Mouse (Mus musculus) neural tube, postnatal 0 days (tissue): ENCODE results near the gene Spdye4b. TPM values are rescaled to one million over a fixed set of nuclear protein-coding genes. Genes with fewer than 3 reads are reported as not detected.

Source experiments
- microRNA-seq: library from miRNA; unstranded; fragments of <30 nt; microRNA quantifications from one replicate; pipeline ENCODE4, GENCODE M21; 2016
- polyA plus RNA-seq: library from polyadenylated mRNA; unstranded; fragments of >200 nt; fragmentation: Nextera tagmentation; extraction: Ambion mirVana; gene quantifications from 2 replicates; pipeline ENCODE4 v1.2.1, GENCODE M21; 2015

The Spdye4b gene
- not detected in 2 replicates for polyA plus RNA-seq

DNA sequence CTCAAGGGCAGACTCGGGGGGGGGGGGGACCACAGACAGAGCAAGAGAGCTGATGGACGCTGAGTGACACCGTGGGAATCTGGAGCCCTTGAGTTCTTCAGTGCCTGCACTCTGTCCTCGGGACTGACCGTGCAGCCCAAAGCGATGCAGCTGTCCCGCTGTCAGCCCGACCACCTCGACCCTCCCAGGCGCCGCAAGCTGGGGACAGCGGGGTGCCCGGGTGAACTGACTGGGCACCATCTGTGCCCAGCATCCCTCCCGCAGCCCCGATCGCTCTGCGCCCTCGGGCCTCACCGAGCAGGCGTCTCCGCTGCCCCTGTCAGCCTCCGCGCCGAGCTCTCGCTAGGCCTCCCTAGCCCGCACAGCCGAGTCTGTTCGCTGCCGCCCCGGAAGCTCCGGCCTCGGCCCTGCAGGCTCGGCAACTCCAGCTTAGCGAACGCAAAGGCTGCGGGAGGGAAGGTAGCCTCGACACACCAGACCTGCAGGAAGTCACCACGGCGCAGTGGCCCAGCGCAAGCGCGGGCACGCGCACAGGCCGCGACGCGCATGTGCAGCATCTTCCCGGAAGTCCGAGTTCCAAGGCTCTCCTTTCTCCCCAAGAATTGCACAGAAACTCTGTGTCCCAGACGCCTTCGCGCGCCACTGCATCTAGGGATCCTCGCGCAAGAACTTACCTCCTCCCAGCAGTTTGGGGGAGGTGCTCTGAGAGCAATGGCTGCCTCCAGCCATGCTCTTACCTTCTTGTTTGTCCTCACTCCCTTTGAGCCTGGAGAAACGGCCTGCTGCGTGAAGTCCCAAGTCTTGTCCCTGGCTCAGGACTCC, at the start of gene Spdye4b, which contains the start of gene Rbak:
Gene Spdye4b (plus strand): TSS at position 763 of the 822 bp plus-strand sequence.
Gene Rbak (minus strand): TSS at position 521 of the 822 bp plus-strand sequence.

DNA sequence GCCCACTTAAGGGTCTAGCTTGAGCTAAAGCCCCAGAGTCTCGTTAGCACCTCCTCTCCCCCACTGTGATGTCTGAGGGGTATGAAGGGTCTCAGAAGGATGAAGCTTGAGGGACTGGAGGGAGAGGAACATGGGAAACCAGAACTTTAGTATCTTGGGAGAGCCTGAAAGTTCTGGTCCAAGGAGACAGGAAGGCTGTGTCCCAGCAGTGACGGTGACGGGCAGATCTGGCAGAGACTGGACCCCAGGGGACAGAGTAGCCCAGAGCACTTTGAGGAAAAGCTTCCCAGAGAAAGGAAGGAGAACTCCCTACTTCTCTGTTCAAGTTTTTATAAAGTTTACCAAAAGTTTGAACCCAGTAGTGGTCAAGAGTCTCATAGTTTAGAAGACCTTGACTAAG, 33.3 kb upstream of the Spdye4b start, which contains the start of gene Olfr718-ps1:
Gene Olfr718-ps1 (minus strand): TSS at position 101 of the 400 bp plus-strand sequence.

DNA sequence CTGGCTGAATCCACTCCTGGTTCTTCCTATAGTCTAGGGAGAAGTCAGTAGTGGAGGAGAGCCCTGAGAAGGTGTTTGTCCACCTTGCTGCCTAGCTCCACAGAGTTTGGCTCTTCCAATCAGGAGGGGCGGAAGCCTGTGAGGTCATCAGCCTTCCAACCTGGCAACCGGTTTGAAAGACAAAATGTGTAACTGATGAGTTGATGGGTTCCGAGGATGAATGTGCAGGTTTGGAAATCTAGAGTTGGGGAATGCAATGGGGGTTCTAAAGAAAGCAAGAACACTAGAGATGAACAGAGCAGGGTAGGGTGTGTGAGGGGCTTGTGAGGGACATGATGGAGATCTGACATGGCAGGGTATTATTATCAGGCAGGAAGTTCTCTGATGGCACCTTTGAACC, 46.0 kb downstream of the Spdye4b start, which contains the start of gene Spdye4a:
Gene Spdye4a (minus strand): TSS at position 101 of the 400 bp plus-strand sequence.

DNA sequence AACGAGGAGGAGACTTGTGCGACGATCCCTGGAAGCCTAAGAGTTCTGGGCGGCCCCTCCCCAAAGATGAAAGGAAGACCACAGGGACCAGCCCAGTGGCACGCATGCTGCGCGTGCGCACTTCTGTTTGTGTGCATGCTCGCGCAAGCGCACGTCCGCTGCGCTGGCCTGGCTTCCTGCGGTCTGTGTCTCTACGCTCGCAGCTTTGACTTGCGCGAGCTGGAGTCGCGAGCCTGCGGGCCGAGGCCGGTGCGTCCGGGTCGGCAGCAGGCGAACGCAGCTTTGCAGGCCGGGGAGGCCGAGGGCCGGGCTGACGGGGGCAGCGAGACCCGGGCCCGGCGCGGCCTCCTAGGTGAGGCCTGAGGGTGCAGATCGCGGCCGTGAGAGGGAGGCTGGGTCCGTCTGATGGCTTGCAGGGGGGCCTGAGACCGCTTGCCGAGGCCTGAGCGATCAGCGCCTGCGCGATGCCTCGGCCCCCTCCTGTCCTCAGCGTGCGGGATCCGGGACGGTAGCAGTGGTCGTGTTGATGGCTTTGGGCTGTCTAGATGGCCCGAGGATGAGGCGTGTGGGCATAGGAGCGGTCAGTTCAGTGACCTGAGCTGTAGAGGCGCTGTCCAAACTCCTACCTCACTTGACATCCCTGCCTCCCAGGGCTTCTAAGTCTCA, 54.3 kb downstream of the Spdye4b start, which contains the start of gene Zfp12:
Gene Zfp12 (plus strand): TSS at position 136 of the 666 bp plus-strand sequence.

Small RNA genes within 50 kb of the gene (microRNA-seq; reads per million reads assigned to microRNA genes)
- gene Gm44405: not detected

Other genes with a start within 250 kb of the Spdye4b start
- 358 and 406 TPM in 2 replicates for gene Fscn1, start 220.7 kb upstream of the Spdye4b start, polyA plus RNA-seq
- gene Rnf216, start 68.0 kb upstream of the Spdye4b start, polyA plus RNA-seq: 23.8 and 24.7 TPM in 2 replicates
- gene Olfr718-ps1, start 33.4 kb upstream of the Spdye4b start, polyA plus RNA-seq: not detected in 2 replicates
- gene Rbak, start 242 bp upstream of the Spdye4b start, polyA plus RNA-seq: 8.4 and 10.6 TPM in 2 replicates
- not detected in 2 replicates for gene Spdye4a, start 45.9 kb downstream of the Spdye4b start, polyA plus RNA-seq
- gene Zfp12, start 54.1 kb downstream of the Spdye4b start, polyA plus RNA-seq: 9.8 and 11.9 TPM in 2 replicates
- gene Zfp316, start 89.0 kb downstream of the Spdye4b start, polyA plus RNA-seq: 6.9 and 7.9 TPM in 2 replicates
- gene Zfp853, start 112.6 kb downstream of the Spdye4b start, polyA plus RNA-seq: 0.58 and 0.99 TPM in 2 replicates
- gene E130309D02Rik, start 134.3 kb downstream of the Spdye4b start, polyA plus RNA-seq: 19.9 and 21.3 TPM in 2 replicates
- gene Zdhhc4, start 148.2 kb downstream of the Spdye4b start, polyA plus RNA-seq: 84.5 and 88.7 TPM in 2 replicates
- gene Grid2ip, start 176.3 kb downstream of the Spdye4b start, polyA plus RNA-seq: 1.0 and 1.6 TPM in 2 replicates
- 138 and 142 TPM in 2 replicates for gene Kdelr2, start 222.8 kb downstream of the Spdye4b start, polyA plus RNA-seq